7 mouse cellular contexts compared by ENCODE assay signal in the genomic region with DNA sequence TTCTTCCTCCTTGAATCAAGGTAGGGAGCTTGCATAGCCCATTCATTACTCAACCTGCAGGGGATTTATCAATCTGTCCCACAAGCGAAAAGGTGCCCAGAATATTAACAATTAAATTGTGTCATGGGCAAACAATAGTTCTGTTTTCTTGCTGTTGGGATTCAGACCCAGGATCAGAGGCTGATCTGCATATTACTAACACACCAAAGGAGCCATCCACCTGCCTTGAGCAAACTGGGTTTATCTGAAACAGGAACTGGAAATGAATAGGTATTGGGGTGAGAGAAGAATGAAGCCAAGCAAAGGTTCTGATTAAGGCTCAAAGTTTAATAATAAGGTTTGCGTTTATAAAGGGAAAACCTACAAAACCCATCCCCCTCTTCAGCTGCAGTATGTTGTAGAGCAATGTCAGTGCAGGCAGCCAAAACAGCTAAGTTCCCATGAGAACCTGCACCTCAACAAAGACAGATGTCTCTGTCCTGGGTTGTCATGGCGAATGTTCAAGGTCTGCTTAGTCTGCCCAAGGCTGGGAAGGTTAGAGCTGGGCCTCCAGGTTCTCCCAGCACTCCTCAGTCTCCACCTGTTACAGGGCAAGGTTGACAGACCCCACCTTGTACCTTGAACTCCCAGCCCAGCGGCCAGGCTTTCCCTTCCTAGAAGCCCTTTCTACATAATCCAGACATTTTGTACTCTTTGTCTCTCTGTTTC. TPM values are rescaled to one million over a fixed set of nuclear protein-coding genes. Genes with fewer than 3 reads are reported as not detected.
A peak's percentile ranks its signal among the peaks of the same experiment; 100 is the strongest.
DNase-seq lines count a peak whose midpoint lies in the region; ATAC-seq and TF ChIP-seq lines count a peak whose summit lies in the region.
"Not testable (repeated sequence)": the region's sequence is repeated elsewhere in the genome, so short reads cannot be mapped to it uniquely, and the experiment has no call there.

No protein-coding gene starts in this region.

- peak overlapping the region; percentile 57 for H3K4me3 ChIP-seq in forebrain, embryonic 15.5 days
- H3K4me3 ChIP-seq in hindbrain, embryonic 13.5 days, result peak overlapping the region; percentile 53
- H3K4me3 ChIP-seq in left cerebral cortex, adult 2 months, result peak overlapping the region; percentile 58
- H3K4me3 ChIP-seq in lung, embryonic 16.5 days (ENCODE audit: low read length), result peak overlapping the region; percentile 73

- peak; percentile 9 for ATAC-seq in common myeloid progenitor, adult 5-6 weeks (replicated peaks; ENCODE audit: low read depth, poor library complexity, severe bottlenecking)
- ATAC-seq in forebrain, embryonic 15.5 days (replicated peaks), result peak; percentile 21
- peak; percentile 43 for ATAC-seq in hindbrain, embryonic 13.5 days (ENCODE audit: low FRiP score)
- not testable (repeated sequence) for ATAC-seq in lung, embryonic 16.5 days (ENCODE audit: low read depth)

- H3K27me3 ChIP-seq in forebrain, embryonic 15.5 days; hindbrain, embryonic 13.5 days; lung, embryonic 16.5 days (ENCODE audit: control insufficient read depth, insufficient read depth, low read depth, low read length): not testable (repeated sequence)

- not testable (repeated sequence) for TF ChIP-seq CTCF in left cerebral cortex, adult 2 months (IDR thresholded peaks at IDR 0.05)

- 57% methylated on average over 4 of the region's 4 CpGs for WGBS in forebrain, embryonic 15.5 days
- 64% methylated on average over 4 of the region's 4 CpGs for WGBS in hindbrain, embryonic 13.5 days
- WGBS in lung, embryonic 16.5 days, result 52% methylated on average over 4 of the region's 4 CpGs

- peak overlapping the region; percentile 37 for H3K9ac ChIP-seq in forebrain, embryonic 15.5 days (replicated peaks)
- H3K9ac ChIP-seq in hindbrain, embryonic 13.5 days, result peak overlapping the region; percentile 49; the same call in 1 of the 2 replicates
- H3K9ac ChIP-seq in lung, embryonic 16.5 days (ENCODE audit: low read length), result not testable (repeated sequence)

- peak; percentile 5 for DNase-seq in MN1 (ENCODE audit: low spot score)
- DNase-seq in left cerebral cortex, adult 2 months (ENCODE audit: extremely low spot score in 1 of 2, low spot score in 2 of 2), result not testable (repeated sequence)
- peak; percentile 36 for DNase-seq in naive thymus-derived CD4-positive, alpha-beta T cell, adult 2 months (ENCODE audit: low read depth)

- not testable (repeated sequence) for H3K9me3 ChIP-seq in forebrain, embryonic 15.5 days; hindbrain, embryonic 13.5 days; lung, embryonic 16.5 days (ENCODE audit: control insufficient read depth, low read length)

- H3K36me3 ChIP-seq in forebrain, embryonic 15.5 days; hindbrain, embryonic 13.5 days; lung, embryonic 16.5 days (ENCODE audit: control insufficient read depth, insufficient read depth, low read length): not testable (repeated sequence)

- H3K4me1 ChIP-seq in forebrain, embryonic 15.5 days; hindbrain, embryonic 13.5 days (replicated peaks); lung, embryonic 16.5 days (replicated peaks; ENCODE audit: control insufficient read depth, insufficient read depth, low read length): not testable (repeated sequence)

- intact Hi-C loops in left cerebral cortex, adult 2 months (cut with DNase I), result loop anchor here (5.0 kb wide), 1 partner anchor 60 kb away; the partner anchor contains the start of gene 5430403G16Rik

- peak overlapping the region; percentile 65 for H3K4me2 ChIP-seq in forebrain, embryonic 15.5 days (replicated peaks)
- peak overlapping the region; percentile 68 for H3K4me2 ChIP-seq in hindbrain, embryonic 13.5 days
- H3K4me2 ChIP-seq in lung, embryonic 16.5 days (ENCODE audit: low read depth, low read length), result peak overlapping the region; percentile 60

- H3K27ac ChIP-seq in forebrain, embryonic 15.5 days (replicated peaks); hindbrain, embryonic 13.5 days; left cerebral cortex, adult 2 months; lung, embryonic 16.5 days (ENCODE audit: low read length): not testable (repeated sequence)

RNA-seq across cellular contexts. Expression of gene 4930522L14Rik, which starts 0.5 kb away (rescaled TPM):
- 13.8 and 17.6 TPM in 2 replicates for total RNA-seq in common myeloid progenitor, adult 5-6 weeks (2017)
- 4.7 and 5.2 TPM in 2 replicates for polyA plus RNA-seq in forebrain, embryonic 15.5 days (2015; fragmentation: Nextera tagmentation; extraction: Ambion mirVana)
- 4.3 and 4.9 TPM in 2 replicates for polyA plus RNA-seq in hindbrain, embryonic 13.5 days (2015; fragmentation: Nextera tagmentation; extraction: Ambion mirVana)
- total RNA-seq in left cerebral cortex, adult 2 months (2021), result 1 to 10 TPM; 2.5 to 3.0 TPM
- 9.6 and 10.6 TPM in 2 replicates for polyA plus RNA-seq in lung, embryonic 16.5 days (2015; fragmentation: Nextera tagmentation; extraction: Ambion mirVana)
